Mouse (Mus musculus) hindlimb bud, embryonic 11.5 days (tissue): ENCODE measurements at regions not wholly inside any gene's neighbourhood (a gene's known extent, or its start where the extent isn't known, plus 50 kb on each side); places are given as distances from the start of the nearest gene placed in this dataset.

Experiments
- DNase-seq: peaks from one replicate; pipeline ENCODE4 v3.0.0-alpha.2; 2012; ENCODE audit warnings: low read depth, low spot score; ENCODE audit errors: extremely low spot score

- DNase-seq = no peak
Measured at GRCm38 (mm10) chr8:126665581-126666241, 71.9 kb upstream of the Irf2bp2 start.

GRCm38 (mm10) chr8:126664891-126665290 is 71.1 kb upstream of the Irf2bp2 start:
- DNase-seq = no peak

GRCm38 (mm10) chr8:126662797-126663784 is 69.3 kb upstream of the Irf2bp2 start:
- no peak for DNase-seq

- DNase-seq = no peak
Measured at GRCm38 (mm10) chr8:126662151-126662550, 68.4 kb upstream of the Irf2bp2 start.

- DNase-seq = no peak
Measured at GRCm38 (mm10) chr8:126661511-126662142, 67.8 kb upstream of the Irf2bp2 start.

- DNase-seq = no peak
Measured at GRCm38 (mm10) chr8:126660658-126661316, 67.0 kb upstream of the Irf2bp2 start.

DNA sequence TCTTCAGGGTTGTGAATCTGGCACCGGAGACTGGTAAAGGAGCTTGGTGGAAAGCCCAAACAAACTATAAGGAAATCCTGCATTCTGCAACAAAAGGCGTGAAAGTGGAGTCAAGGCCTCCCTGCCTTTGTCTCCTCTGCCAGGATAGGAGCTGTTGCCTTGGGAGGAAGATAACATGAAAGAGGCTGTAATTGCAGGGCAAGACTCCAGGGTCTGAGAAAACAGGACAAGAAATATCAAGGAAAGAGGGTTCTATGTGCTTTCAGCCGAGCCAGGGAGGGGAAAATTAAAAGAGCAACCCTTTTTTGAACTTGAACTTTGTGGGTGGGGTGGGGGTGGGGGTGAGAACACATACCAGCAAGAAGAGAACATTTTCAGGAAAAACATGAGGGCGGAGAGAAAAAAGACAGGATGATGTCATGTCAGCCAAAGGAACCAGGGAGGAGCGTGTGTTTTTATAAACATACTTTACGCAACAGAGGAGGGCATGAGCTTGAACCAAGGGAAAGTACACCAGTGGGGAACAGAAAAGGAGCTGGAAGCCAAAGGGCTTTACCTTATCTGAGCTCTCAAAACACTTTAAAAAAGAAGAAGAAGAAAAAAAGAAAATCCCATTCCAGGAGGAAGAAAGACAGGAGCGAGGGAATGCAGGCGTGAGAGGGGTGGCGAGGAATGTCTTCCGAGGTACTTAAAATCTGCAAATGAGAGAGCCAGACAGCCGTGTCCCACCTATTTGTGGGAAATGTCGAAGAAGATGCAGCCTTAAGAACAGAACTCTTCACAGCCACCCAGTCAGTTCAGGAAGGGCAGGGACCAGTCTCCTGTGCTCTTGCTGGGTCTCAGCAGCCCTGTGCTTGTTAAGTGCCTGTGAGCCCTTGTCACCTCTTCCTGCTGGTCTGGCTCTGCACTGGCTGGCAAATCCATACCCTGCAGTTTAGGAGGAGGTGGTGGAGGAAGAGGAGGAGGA is 66.2 kb upstream of the Irf2bp2 start:
- no peak for DNase-seq

DNA sequence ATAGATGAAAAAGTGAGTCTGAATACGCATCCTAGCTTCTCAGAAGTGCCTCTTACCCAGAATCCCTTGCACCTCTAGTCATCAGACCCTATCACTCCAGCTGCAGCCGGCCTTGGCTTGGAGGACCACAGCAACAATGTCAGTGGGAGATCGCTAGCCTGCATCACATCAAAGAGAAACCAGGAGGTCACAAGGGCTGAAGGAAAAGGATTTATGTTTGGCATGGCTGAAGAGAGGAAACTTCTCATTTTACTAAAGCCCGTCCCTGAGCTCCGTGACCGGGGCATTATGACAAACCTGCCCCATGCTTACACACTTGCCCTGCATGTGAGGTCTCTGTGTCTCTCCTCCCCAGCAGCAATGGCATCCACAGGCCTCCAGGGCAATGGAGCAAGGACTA is 63.8 kb upstream of the Irf2bp2 start:
- DNase-seq = no peak

- DNase-seq = no peak
Measured at GRCm38 (mm10) chr8:126656554-126657260, 62.9 kb upstream of the Irf2bp2 start.

GRCm38 (mm10) chr8:126655565-126655964 is 61.8 kb upstream of the Irf2bp2 start:
- DNase-seq = no peak

- no peak for DNase-seq
Measured at GRCm38 (mm10) chr8:126654353-126654752, 60.6 kb upstream of the Irf2bp2 start.

DNA sequence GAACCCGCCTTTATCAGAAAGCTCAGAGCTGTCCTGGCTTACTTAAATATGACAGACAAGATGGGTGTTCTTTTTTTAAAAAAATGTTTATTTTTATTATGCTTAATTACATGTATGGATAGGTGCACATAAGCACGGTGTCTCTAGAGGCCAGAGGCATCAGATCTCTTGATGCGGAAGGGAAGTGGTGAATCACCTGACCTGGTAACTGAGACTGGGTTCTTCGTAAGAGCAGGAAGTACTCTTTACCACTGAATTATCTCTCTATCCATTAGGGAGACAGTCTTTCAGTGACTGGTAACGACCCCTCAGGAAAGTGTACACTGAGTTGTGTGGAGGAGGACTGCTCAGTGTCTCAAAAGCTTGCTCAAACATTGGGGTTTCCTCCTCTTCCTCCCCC is 58.4 kb upstream of the Irf2bp2 start:
- DNase-seq = no peak

DNA sequence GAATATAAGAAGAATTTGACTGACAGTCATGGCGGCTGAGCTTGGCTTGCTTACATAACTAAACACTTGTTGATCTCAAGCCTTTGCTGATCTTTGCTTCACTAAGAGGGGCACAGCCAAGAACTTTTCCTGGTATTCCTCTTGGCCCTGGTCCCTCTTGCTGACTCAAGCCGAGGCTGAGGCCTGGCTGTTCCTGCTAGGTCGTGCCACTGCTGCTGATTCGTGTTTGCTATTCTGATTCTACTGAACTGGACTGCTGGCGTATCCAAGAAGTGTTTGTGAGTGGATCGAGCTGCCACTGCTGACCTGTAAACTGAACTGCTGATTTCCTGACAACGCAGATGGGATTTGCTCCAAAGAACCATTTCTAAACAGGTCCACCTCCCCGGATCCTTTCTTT is 57.2 kb upstream of the Irf2bp2 start:
- no peak for DNase-seq

- no peak for DNase-seq
Measured at GRCm38 (mm10) chr8:126649305-126649704, 55.5 kb upstream of the Irf2bp2 start.

GRCm38 (mm10) chr8:126647350-126647749 is 53.6 kb upstream of the Irf2bp2 start:
- DNase-seq = no peak

DNA sequence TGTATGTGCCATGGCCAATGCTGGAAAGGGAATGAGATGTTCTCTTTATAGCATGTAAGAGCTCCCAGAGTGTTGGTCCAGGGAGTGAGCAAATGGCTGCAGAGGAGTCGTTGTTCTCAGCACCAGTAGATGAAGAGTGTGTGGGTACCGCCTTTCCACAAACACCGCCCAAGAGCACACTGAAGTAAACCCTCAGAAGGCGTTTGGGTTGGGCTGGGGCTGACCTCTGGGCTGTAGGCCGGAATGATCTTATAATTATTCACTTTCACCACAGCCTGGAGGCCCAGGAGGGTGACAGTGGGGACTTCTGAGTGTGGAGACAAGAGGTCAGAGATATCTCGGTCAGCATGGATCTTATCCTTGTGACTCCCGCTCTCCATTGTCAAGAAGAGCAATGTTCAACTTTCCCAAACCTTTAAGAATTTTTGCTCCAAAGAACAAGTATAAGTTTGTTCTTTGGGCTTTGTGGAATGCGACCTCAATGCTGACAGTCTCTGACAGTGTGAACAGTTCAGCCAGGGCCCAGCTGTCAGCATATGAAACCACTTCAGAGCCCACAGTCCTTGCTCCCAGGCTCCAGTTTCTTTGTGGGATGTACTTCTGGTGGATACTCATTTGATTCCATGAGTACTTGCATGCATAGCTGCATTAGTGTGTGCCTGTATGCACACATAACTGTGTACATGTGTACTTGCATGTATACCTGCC is 53.0 kb upstream of the Irf2bp2 start:
- no peak for DNase-seq

DNA sequence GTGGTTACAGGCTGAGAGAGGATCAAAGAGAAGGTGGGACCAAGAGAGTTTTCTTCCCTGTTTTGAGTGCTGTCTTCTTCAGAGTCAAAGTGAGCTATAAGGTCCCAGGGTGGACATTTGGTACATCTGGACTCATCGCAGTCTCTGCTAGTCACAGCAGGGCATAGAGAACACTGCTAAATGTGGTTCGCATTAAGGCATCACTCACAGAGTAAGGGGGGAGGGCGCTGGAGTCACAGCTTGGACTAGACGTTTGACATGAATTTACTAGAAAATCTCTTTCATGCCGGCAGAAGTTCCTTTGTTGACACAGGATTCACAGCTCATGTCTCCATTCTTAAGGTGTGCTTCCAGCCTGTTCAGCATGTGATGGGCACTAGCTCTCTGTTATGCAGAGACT is 50.4 kb upstream of the Irf2bp2 start:
- no peak for DNase-seq
